Mouse (Mus musculus): Measurements from ENCODE around the gene Crabp2.
A peak's percentile ranks its signal among the peaks of the same experiment; 100 is the strongest.
"Not testable (repeated sequence)": the region's sequence is repeated elsewhere in the genome, so short reads cannot be mapped to it uniquely, and the experiment has no call there.

The Crabp2 gene

GRCm38 (mm10) chr3:87948378-87949265, at the start of gene Crabp2:
Crabp2 (plus strand) TSS chr3:87948666.
- DNase-seq (ENCODE audit: low read depth, low spot score) = peak; percentile 58

- no peak for DNase-seq (ENCODE audit: low read depth, low spot score)
Observed at GRCm38 (mm10) chr3:87899266-87899665, 49.2 kb upstream of the Crabp2 start.

- no peak for DNase-seq (ENCODE audit: low read depth, low spot score)
Observed at GRCm38 (mm10) chr3:87899776-87900175, 48.7 kb upstream of the Crabp2 start.

- no peak for DNase-seq (ENCODE audit: low read depth, low spot score)
Observed at GRCm38 (mm10) chr3:87901036-87901624, 47.3 kb upstream of the Crabp2 start.

GRCm38 (mm10) chr3:87901959-87902358, 46.5 kb upstream of the Crabp2 start:
- not testable (repeated sequence) for DNase-seq (ENCODE audit: low read depth, low spot score)

GRCm38 (mm10) chr3:87903821-87904220, 44.6 kb upstream of the Crabp2 start:
- DNase-seq (ENCODE audit: low read depth, low spot score) = no peak

GRCm38 (mm10) chr3:87905880-87906485, 42.5 kb upstream of the Crabp2 start, which contains the start of gene Hdgf:
Hdgf (plus strand) TSS chr3:87906321.
- peak; percentile 96 for DNase-seq (ENCODE audit: low read depth, low spot score)

- no peak for DNase-seq (ENCODE audit: low read depth, low spot score)
Observed at GRCm38 (mm10) chr3:87906601-87906980, 41.9 kb upstream of the Crabp2 start.

GRCm38 (mm10) chr3:87906981-87907857, 41.2 kb upstream of the Crabp2 start:
- peak; percentile 67 for DNase-seq (ENCODE audit: low read depth, low spot score)

- no peak for DNase-seq (ENCODE audit: low read depth, low spot score)
Observed at GRCm38 (mm10) chr3:87907906-87908305, 40.6 kb upstream of the Crabp2 start.

GRCm38 (mm10) chr3:87909381-87909780, 39.1 kb upstream of the Crabp2 start:
- DNase-seq (ENCODE audit: low read depth, low spot score) = no peak

- peak; percentile 65 for DNase-seq (ENCODE audit: low read depth, low spot score)
Observed at GRCm38 (mm10) chr3:87909874-87910273, 38.6 kb upstream of the Crabp2 start.

GRCm38 (mm10) chr3:87910573-87911141, 37.8 kb upstream of the Crabp2 start:
- peak; percentile 99 for DNase-seq (ENCODE audit: low read depth, low spot score)

GRCm38 (mm10) chr3:87913491-87913890, 35.0 kb upstream of the Crabp2 start:
- DNase-seq (ENCODE audit: low read depth, low spot score) = no peak

- DNase-seq (ENCODE audit: low read depth, low spot score) = no peak
Observed at GRCm38 (mm10) chr3:87913891-87914290, 34.6 kb upstream of the Crabp2 start.

- DNase-seq (ENCODE audit: low read depth, low spot score) = no peak
Observed at GRCm38 (mm10) chr3:87916990-87917389, 31.5 kb upstream of the Crabp2 start.

GRCm38 (mm10) chr3:87918551-87918950, 29.9 kb upstream of the Crabp2 start:
- no peak for DNase-seq (ENCODE audit: low read depth, low spot score)

GRCm38 (mm10) chr3:87919336-87920108, 28.9 kb upstream of the Crabp2 start, which contains the start of gene Mrpl24:
Mrpl24 (plus strand) TSS chr3:87919506.
- DNase-seq (ENCODE audit: low read depth, low spot score) = peak; percentile 96

- no peak for DNase-seq (ENCODE audit: low read depth, low spot score)
Observed at GRCm38 (mm10) chr3:87920270-87920943, 28.1 kb upstream of the Crabp2 start.

- no peak for DNase-seq (ENCODE audit: low read depth, low spot score)
Observed at GRCm38 (mm10) chr3:87924996-87925395, 23.5 kb upstream of the Crabp2 start.

Data from ES-CJ7 (cell line).